Mouse (Mus musculus): ENCODE data around the gene Fn1. TPM values are rescaled to one million over a fixed set of nuclear protein-coding genes. Genes with fewer than 3 reads are reported as not detected.

Fn1 gene
- total RNA-seq (2021), result 100 to 1,000 TPM in 1 of 2 experiments, 10 to 100 TPM in 1; 55.8 to 113 TPM
- long read RNA-seq, experiment 1, partial matches to known transcripts, result 2 of 2 reads
- long read RNA-seq, experiment 1, other reads (novel, unspliced or antisense), result 0 of 2 reads
- long read RNA-seq, experiment 2, partial matches to known transcripts, result 0 of 1 reads
- long read RNA-seq, experiment 2, other reads (novel, unspliced or antisense), result 1 of 1 reads

DNA sequence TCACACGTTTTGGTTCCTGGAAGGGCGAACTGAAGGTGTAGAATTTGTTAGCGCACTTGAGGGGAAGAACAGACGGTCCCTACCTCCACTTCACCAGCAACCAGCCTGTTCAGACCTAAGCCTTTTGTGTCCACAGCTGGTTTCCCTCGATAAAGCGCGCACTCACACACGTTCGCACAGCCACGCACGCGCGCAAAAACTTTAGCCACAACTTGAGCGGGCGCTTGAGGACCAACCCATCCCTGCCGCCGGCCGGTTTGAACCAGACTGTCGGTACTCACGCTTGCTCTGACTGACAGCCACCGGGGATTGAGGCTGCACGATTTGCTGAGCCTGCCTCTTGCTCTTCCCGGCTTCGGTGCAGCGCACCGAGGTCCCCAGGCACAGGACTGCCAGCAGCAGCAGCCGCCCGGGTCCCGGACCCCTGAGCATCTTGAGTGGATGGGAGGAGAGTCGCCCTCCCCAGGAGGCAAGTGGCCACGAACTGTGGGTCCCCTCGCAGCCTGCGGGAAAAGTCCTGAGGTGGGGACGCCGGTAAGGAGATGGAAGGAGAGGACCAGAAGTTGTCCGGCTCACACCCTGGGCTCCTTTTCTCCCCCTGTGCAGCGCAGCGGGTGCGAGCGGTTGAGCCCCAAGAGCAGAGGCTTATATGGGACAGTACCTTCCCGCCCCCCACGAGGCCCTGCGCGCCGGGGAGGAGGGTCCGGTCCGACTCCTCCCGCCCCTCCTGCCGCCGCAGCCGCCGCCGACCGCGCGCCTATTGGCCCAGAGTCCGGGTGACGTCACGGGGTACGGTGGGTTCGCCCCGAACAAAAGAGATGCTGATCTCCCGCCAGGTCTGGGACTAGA, at the start of gene Fn1:
TSS of gene Fn1 (minus strand) at position 650 of the 849 bp plus-strand sequence.
- peak; percentile 83 to 87 for DNase-seq

GRCm38 (mm10) chr1:71696093-71696492, 43.1 kb upstream of the Fn1 start:
- DNase-seq, result no peak

GRCm38 (mm10) chr1:71691472-71692277, 38.7 kb upstream of the Fn1 start:
- DNase-seq, result no peak

GRCm38 (mm10) chr1:71688926-71689303, 35.9 kb upstream of the Fn1 start:
- no peak for DNase-seq

DNA sequence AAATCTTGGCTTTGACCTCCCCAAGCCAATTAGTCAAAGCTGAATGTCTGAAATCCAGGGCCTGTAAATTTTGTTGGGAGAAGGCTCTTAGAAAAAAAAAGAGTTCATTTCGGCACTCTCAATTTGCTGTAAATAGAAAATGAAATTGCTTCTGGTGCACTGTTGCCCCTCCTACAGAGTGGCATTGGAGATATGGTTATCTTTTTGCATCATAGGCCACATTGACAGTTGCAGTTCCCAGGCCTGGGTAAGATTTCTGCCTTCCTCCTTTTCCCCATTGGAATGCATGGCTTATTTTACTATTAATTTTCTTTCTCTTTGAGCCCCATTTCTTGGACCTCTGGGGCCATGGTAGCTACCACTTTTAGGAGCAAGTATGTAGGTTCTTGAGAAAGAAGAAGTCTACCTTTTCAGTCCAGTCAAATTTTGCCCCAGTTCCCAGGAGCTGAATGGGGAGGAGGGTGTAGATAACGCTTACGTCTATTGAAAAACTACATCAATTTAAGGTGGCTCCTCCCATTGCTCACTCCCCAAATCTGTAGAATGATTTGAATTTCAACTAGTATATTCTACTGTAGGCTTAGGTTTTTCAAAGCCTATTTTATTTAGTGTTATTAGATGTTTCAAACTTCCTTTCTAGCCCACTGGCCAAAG, 35.4 kb upstream of the Fn1 start:
- no peak for DNase-seq

DNA sequence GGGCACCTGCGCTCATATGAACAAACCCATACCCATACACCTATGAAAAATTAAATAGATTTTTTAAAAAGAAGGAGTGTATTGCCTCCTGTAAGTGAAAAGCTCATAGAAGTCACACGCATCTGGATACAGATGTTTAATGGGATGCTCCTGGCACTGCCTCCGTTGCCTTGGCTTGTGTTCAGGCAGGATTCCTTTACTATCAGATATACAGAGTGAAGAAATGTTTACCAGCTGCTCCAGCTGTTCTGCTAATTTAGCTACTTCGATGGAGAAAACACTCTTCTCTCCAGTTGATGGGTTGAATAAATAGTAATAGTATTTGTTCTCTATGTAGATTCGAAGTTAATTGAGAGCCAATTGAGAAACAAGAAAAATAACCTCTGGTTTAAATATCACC, 33.8 kb upstream of the Fn1 start:
- DNase-seq, result no peak

DNA sequence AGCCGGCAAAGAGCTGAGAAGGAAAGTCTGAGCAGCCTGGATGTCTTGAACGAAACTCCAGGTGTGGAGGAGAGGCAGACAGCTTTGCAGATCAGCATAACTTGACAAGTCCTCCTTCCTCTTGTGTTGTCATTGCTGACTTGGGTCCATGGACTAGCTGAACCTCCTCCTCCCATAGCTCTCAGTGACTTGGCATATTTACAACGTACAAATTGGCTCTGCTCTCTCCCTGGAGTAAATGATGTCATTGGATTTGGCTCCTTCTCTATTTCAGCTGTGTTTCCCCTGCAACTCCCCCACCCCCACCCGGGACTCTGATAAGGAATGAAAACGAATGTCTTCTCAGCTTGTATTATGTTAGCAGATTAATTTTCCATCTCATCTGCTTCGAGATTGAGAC, 30.7 kb upstream of the Fn1 start:
- peak in 1 of 2 experiments; percentile 7 for DNase-seq

DNA sequence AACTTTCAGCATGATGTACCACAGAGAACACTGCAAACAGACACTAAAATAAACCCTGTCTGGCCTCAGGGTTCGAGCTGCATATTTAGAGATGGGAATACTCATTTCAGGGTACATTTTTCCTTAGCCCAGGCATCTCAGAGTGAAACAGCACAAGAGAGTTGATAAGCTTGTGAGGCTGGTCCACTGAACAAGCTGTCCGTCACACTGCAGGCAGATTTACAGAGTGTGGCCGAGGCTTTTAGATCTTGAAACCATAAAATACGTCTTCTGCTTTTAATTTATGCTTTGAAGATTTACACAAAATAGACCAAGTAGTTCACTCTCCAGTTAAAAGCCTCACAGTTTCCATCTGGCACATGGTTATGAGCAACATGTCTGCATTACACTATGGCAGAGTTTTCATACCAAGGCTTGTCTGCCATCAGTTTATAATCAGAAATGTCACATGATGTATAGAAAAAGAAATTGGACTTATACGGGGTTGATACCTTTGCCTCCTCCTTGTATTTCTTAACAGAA, 29.3 kb upstream of the Fn1 start:
- DNase-seq, result no peak

- DNase-seq, result no peak
Observed at GRCm38 (mm10) chr1:71681306-71681705, 28.3 kb upstream of the Fn1 start.

GRCm38 (mm10) chr1:71680046-71680672, 27.2 kb upstream of the Fn1 start:
- no peak for DNase-seq

- peak in 1 of 2 experiments; percentile 14 for DNase-seq
Observed at GRCm38 (mm10) chr1:71675420-71675819, 22.4 kb upstream of the Fn1 start.

GRCm38 (mm10) chr1:71674274-71674673, 21.3 kb upstream of the Fn1 start:
- DNase-seq, result no peak

DNA sequence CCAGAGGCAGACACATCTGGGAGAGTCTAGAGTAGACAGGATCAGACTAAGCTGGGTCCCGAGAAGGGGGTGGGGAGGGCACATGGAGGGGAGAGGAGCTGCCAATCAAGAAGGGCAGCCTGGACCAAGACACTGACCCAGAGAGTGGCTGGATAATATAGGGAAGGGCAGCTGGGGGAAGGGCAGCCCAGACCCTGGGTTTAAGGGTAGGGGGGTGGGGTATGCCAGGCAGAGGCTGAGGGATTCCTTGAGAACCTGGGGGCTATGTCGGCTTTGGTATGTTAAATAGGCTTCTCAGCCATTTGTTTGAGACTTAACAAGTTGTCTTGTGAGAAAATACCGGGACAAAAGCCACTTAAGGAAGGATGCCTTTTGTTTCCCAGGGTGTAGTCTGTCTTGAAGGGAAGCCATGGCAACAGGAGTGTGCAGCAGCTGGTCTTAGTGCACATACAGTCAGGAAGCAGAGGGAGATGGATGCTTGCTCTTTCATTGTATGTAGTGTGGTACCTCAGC, 20.5 kb upstream of the Fn1 start:
- DNase-seq, result no peak

DNA sequence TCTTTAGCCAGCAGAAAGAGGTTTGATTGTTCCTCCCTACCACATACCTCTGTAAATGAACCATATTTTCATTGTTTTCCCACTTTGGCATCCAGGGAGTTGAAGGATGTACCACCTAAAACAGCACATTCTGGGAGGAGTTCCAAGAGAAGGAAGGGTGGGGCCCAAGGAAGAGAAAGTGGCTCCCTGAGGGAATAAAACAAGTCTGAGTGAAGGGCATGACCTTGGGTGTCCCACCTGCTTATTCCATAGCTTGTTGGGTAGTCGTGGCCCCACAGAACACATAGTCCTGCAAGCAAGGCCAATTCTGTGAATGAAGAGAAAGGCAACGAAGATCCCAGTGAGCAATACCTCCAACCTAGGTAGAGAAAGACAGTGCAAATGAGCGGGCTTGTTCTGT, 19.3 kb upstream of the Fn1 start:
- no peak for DNase-seq

- no peak for DNase-seq
Observed at GRCm38 (mm10) chr1:71663242-71663641, 10.2 kb upstream of the Fn1 start.

DNA sequence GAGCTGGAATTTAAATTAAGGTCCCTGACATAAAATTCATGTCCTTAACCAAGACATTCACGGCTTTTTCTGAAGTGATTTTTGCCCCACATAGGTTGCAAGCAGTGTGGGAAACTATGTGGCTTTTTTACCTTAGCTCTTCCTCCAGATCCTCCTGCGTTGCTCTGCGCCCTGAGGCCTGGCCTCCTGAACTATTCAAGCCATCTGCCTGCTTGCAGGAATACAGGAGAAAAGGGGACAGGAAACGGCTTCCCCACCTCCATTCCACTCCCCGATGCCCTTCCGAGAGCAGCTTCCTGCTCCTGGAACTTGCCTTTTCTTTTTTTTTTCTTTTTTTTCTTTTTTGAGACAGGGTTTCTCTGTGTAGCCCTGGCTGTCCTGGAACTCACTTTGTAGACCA, 5.6 kb upstream of the Fn1 start:
- DNase-seq, result no peak

DNA sequence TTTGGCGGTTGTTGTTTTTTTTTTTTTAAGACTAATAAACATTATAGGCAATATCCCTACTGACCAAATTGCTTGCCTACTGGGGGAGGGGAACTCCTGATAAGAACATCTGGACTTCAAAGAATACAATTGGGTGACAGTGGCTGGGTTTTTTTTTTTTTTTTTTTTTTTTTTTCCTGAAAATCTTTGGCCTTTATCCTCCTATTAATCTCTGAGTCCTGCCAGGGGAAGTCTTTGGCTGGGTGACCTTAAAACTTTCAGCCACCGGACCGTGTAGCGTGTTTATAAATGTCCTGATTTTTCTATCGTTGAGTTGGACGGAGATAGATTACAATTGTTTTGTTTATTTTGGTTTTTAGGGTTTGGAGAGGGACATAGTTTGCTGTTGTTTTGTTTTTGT, 3.3 kb upstream of the Fn1 start:
- DNase-seq, result no peak

- DNase-seq, result no peak
Observed at GRCm38 (mm10) chr1:71654221-71654620, 1.2 kb upstream of the Fn1 start.

DNA sequence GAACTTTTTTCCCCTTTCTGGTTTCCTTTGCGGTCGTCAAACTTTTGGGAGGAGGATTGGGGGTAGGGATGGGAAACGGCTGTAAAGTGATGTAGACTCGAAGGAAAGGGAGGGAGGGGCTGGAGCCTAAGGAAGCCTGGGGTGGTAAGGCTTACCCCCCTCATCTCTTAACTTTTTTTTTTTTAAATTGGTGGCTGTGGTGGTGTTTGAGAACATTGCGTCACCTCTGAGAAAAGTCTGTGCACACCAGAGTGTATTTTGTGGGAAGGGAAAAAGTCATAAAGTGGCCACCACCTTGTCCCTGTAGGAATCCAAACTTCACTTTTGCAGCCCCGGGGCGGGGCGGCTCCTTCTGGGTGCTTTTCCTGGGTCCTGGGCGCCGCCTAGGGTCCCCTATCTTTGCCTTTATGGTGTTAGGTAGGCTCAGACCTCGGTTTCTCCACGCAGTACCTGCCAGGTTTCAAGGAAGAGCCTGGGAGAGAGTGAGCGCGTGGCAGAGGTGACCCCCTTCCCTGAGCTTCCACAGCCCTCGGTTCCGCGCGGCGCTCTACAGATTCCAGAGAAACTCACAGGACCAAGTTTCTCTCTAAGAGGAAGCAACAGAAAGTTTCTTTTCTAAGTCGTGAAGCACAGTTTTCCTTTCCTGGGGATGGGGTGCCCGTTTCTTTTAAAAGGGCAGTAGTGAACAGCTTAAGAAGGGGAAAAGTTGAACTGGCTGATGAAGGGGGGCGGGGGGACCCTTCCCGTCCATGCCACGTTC, 580 bp upstream of the Fn1 start:
- no peak for DNase-seq

GRCm38 (mm10) chr1:71651828-71652227, 1.2 kb downstream of the Fn1 start:
- no peak for DNase-seq

- no peak for DNase-seq
Observed at GRCm38 (mm10) chr1:71651315-71651714, 1.7 kb downstream of the Fn1 start.

Measured in adrenal gland, postnatal 36 days (tissue).